Mouse (Mus musculus) spleen, postnatal 36 days (tissue): ENCODE measurements around the gene Golga3.

Source experiments
- DNase-seq, 2 experiments: peaks; one replicate each; pipeline ENCODE4 v3.0.0; 2022; ENCODE audit warnings: low spot score in 2 of 2, mixed read lengths in 1 of 2

Gene Golga3

GRCm38 (mm10) chr5:110231638-110232037 lies 55.1 kb downstream of the Golga3 start:
- DNase-seq, result peak in 1 of 2 experiments; percentile 14

- DNase-seq, result peak; percentile 61 to 65
Observed at GRCm38 (mm10) chr5:110232346-110232745, 55.8 kb downstream of the Golga3 start.

GRCm38 (mm10) chr5:110244091-110244490 lies 67.6 kb downstream of the Golga3 start:
- DNase-seq, result no peak

GRCm38 (mm10) chr5:110266941-110267340 lies 90.4 kb downstream of the Golga3 start:
- no peak for DNase-seq

- DNase-seq, result peak; percentile 80 to 84
Observed at GRCm38 (mm10) chr5:110269141-110270101, 92.9 kb downstream of the Golga3 start, which contains the start of gene Pgam5. Gene Pgam5 (minus strand): TSS chr5:110269913.

GRCm38 (mm10) chr5:110270242-110270641 lies 93.7 kb downstream of the Golga3 start:
- no peak for DNase-seq

GRCm38 (mm10) chr5:110274147-110274546 lies 97.6 kb downstream of the Golga3 start:
- no peak for DNase-seq

GRCm38 (mm10) chr5:110274846-110275245 lies 98.3 kb downstream of the Golga3 start:
- DNase-seq, result no peak
